ENCODE assay signal across 14 mouse cellular contexts in genomic region chr17:5690746-5691535, GRCm38 (mm10).
DNase-seq lines count a peak whose midpoint lies in the region; ATAC-seq and TF ChIP-seq lines count a peak whose summit lies in the region.
"Had no signal": no experiment of that assay in that cellular context is flagged by ENCODE, and none has a peak within 500 bp of the region (broad histone marks: within the 10 kb centered on the region; RNA-seq: fewer than 3 reads in every experiment).

No protein-coding gene starts in this region.

- H3K4me1 ChIP-seq in heart, postnatal 0 days (ENCODE audit: control insufficient read depth, insufficient read depth): no peaks in the 10 kb centered on the region
- peaks cover 22% of the 10 kb centered on the region for H3K4me1 ChIP-seq in lung, embryonic 15.5 days
- H3K4me1 ChIP-seq in forebrain, embryonic 10.5 days: no peaks in the 10 kb centered on the region
- H3K4me1 ChIP-seq: forebrain, embryonic 12.5 days had no signal

- no peak for ATAC-seq in heart, postnatal 0 days (ENCODE audit: insufficient read depth, low read depth)
- ATAC-seq in lung, embryonic 15.5 days (ENCODE audit: borderline replicate concordance, extremely low read depth, low FRiP score, low TSS enrichment): peak; percentile 74; the same call in 1 of the 2 replicates
- ATAC-seq: inflammation-experienced regulatory T-cells, adult 6 months had no signal

- TF ChIP-seq EP300 in heart, postnatal 0 days (IDR thresholded peaks at IDR 0.05; ENCODE audit: low read depth): no peak

- no peaks in the 10 kb centered on the region for H3K36me3 ChIP-seq in heart, postnatal 0 days (replicated peaks; ENCODE audit: control insufficient read depth, insufficient read depth, low read length)
- H3K36me3 ChIP-seq in lung, embryonic 15.5 days: no peaks in the 10 kb centered on the region
- H3K36me3 ChIP-seq in forebrain, embryonic 10.5 days (replicated peaks): no peaks in the 10 kb centered on the region
- H3K36me3 ChIP-seq: forebrain, embryonic 12.5 days; heart, embryonic 12.5 days had no signal

- DNase-seq in heart, postnatal 0 days (ENCODE audit: low spot score): no peak
- DNase-seq in heart, postnatal 36 days: no peak
- peak; percentile 44 for DNase-seq in thymus, postnatal 14 days
- no peak for DNase-seq in thymus, postnatal 0 days (ENCODE audit: low spot score)
- no peak for DNase-seq in ovary, postnatal 36 days (ENCODE audit: low spot score)
- DNase-seq in frontal cortex, postnatal 25 days (ENCODE audit: low spot score in 2 of 2): no peak
- DNase-seq in forebrain, embryonic 10.5 days (ENCODE audit: extremely low spot score, low spot score): no peak
- DNase-seq: embryo, embryonic 11 days; layer of hippocampus, postnatal 36 days; retina, postnatal 1 day had no signal

- no peak overlapping the region for H3K27ac ChIP-seq in heart, postnatal 0 days (ENCODE audit: low read depth)
- 0 out of 2 replicates have a peak overlapping the region, but pooled peaks have one; percentile 45 for H3K27ac ChIP-seq in lung, embryonic 15.5 days
- no peak overlapping the region for H3K27ac ChIP-seq in forebrain, embryonic 10.5 days
- H3K27ac ChIP-seq: forebrain, embryonic 12.5 days had no signal

- H3K4me2 ChIP-seq in heart, postnatal 0 days (ENCODE audit: low read depth, low read length): no peak overlapping the region
- no peak overlapping the region for H3K4me2 ChIP-seq in lung, embryonic 15.5 days
- H3K4me2 ChIP-seq: forebrain, embryonic 12.5 days; heart, embryonic 12.5 days had no signal

- 75% methylated on average over 8 of the region's 8 CpGs for WGBS in heart, postnatal 0 days
- WGBS in lung, embryonic 15.5 days: 52% methylated on average over 8 of the region's 8 CpGs
- WGBS in forebrain, embryonic 10.5 days: 88% methylated on average over 8 of the region's 8 CpGs

- no peaks in the 10 kb centered on the region for H3K9me3 ChIP-seq in heart, postnatal 0 days (replicated peaks; ENCODE audit: control insufficient read depth, low read length)
- no peaks in the 10 kb centered on the region for H3K9me3 ChIP-seq in lung, embryonic 15.5 days
- H3K9me3 ChIP-seq in forebrain, embryonic 10.5 days: no peaks in the 10 kb centered on the region
- H3K9me3 ChIP-seq: forebrain, embryonic 12.5 days; heart, embryonic 12.5 days had no signal

- no peaks in the 10 kb centered on the region for H3K27me3 ChIP-seq in heart, postnatal 0 days (ENCODE audit: control insufficient read depth, insufficient read depth, low read length)
- H3K27me3 ChIP-seq in lung, embryonic 15.5 days: no peaks in the 10 kb centered on the region
- no peaks in the 10 kb centered on the region for H3K27me3 ChIP-seq in forebrain, embryonic 10.5 days (ENCODE audit: poor library complexity, severe bottlenecking)
- H3K27me3 ChIP-seq: forebrain, embryonic 12.5 days; heart, embryonic 12.5 days had no signal

- H3K4me3 ChIP-seq in heart, postnatal 0 days (ENCODE audit: low read depth, low read length): no peak overlapping the region
- H3K4me3 ChIP-seq in lung, embryonic 15.5 days: no peak overlapping the region
- no peak overlapping the region for H3K4me3 ChIP-seq in forebrain, embryonic 10.5 days
- H3K4me3 ChIP-seq: forebrain, embryonic 12.5 days; heart, embryonic 12.5 days had no signal

- H3K9ac ChIP-seq in heart, postnatal 0 days (replicated peaks; ENCODE audit: low read depth, low read length): no peak overlapping the region
- H3K9ac ChIP-seq in lung, embryonic 15.5 days: no peak overlapping the region
- H3K9ac ChIP-seq: forebrain, embryonic 12.5 days; heart, embryonic 12.5 days had no signal

- TF ChIP-seq CTCF in heart, postnatal 0 days (IDR thresholded peaks at IDR 0.05; ENCODE audit: low read depth): 0 out of 2 replicates have a peak, but pooled peaks have one; percentile 11

- intact Hi-C loops in heart, postnatal 36 days (cut with DNase I): no loop called here
